Mouse (Mus musculus) hindbrain, embryonic 16.5 days (tissue): Measurements from ENCODE around the gene Isoc2b. TPM values are rescaled to one million over a fixed set of nuclear protein-coding genes. Genes with fewer than 3 reads are reported as not detected.
"Not testable (repeated sequence)": the region's sequence is repeated elsewhere in the genome, so short reads cannot be mapped to it uniquely, and the experiment has no call there.

Experiments
- ATAC-seq: fragments of 200-750 bp; cut with Nextera tagmentation; 2 replicates; pipeline ENCODE4 v1.8.0; 2017; ENCODE audit warnings: moderate TSS enrichment, moderate library complexity
- H3K27ac ChIP-seq: fragments of 300-500 bp; sonication (generic); 2 replicates; pipeline ENCODE4 v1.5.1; 2014; ENCODE audit warnings: low read depth, mild to moderate bottlenecking, control low read depth, low read length, moderate library complexity
- H3K27me3 ChIP-seq: fragments of 300-500 bp; sonication (generic); replicated peaks from 2 replicates; pipeline ENCODE4 v1.6.1; 2014; ENCODE audit warnings: low read length; ENCODE audit not compliant: control insufficient read depth, insufficient read depth
- H3K36me3 ChIP-seq: fragments of 300-500 bp; sonication (generic); 2 replicates; pipeline ENCODE4 v1.6.1; 2014; ENCODE audit warnings: mild to moderate bottlenecking, low read length, moderate library complexity, mixed read lengths; ENCODE audit not compliant: control insufficient read depth, insufficient read depth
- H3K4me1 ChIP-seq: fragments of 300-500 bp; sonication (generic); 2 replicates; pipeline ENCODE4 v1.6.1; 2014; ENCODE audit warnings: low read depth, low read length; ENCODE audit not compliant: control insufficient read depth, insufficient read depth
- H3K4me2 ChIP-seq: fragments of 300-500 bp; sonication (generic); 2 replicates; pipeline ENCODE4 v1.6.1; 2014; ENCODE audit warnings: mild to moderate bottlenecking, low read length, control low read depth, moderate library complexity
- H3K4me3 ChIP-seq: fragments of 300-500 bp; sonication (generic); 2 replicates; pipeline ENCODE4 v1.5.1; 2014; ENCODE audit warnings: mild to moderate bottlenecking, low read length, control low read depth, moderate library complexity
- H3K9ac ChIP-seq: fragments of 300-500 bp; sonication (generic); 2 replicates; pipeline ENCODE4 v1.6.1; 2014; ENCODE audit warnings: low read depth, mild to moderate bottlenecking, control low read depth, low read length, moderate library complexity
- H3K9me3 ChIP-seq: fragments of 300-500 bp; sonication (generic); 2 replicates; pipeline ENCODE4 v1.6.1; 2014; ENCODE audit warnings: mild to moderate bottlenecking, low read length, moderate library complexity; ENCODE audit not compliant: control insufficient read depth
- WGBS: fragments of 180-500 bp; shearing (Covaris S2); extraction: QIAGEN DNeasy Blood & Tissue Kit; methylation state at CpG from one replicate; pipeline ENCODE4 v1.1.7; 2014; 5-methylcytosine and 5-hydroxymethylcytosine counted together
- polyA plus RNA-seq: library from polyadenylated mRNA; unstranded; fragments of >200 nt; fragmentation: Nextera tagmentation; extraction: Ambion mirVana; gene quantifications from 2 replicates; pipeline ENCODE4 v1.2.1, GENCODE M21; 2015

Gene Isoc2b
- polyA plus RNA-seq, 1 experiment from 2014 or later = 4.6 TPM

DNA sequence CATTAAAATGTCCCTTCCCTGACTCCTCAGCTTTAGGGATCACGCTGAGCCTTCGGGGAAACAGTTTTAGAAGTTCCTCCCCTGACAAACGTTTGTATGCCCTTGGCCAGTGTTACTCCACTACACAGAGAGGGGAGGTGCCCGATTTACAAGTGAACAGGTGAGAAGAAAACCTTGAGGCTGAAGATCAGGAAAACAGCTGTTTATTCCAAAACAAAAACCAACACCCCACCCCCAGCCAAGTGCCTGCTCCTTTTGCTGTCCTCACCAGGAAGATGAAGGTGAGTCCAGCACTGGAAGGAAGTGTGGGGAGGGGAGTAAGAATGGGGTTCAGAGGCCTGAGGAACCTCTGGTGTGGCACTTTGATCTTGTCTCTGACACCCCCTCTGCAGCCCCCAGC, 44.7 kb downstream of the Isoc2b start:
- no peak overlapping the region for H3K27ac ChIP-seq
- H3K9ac ChIP-seq = no peak overlapping the region
- H3K27me3 ChIP-seq = no peaks in the 10 kb centered on the region
- no peaks in the 10 kb centered on the region for H3K9me3 ChIP-seq
- WGBS = 55% methylated on average over 4 of the region's 4 CpGs
- H3K4me2 ChIP-seq = no peak overlapping the region
- H3K4me1 ChIP-seq = no peaks in the 10 kb centered on the region
- no peak for ATAC-seq
- no peak overlapping the region for H3K4me3 ChIP-seq
- peaks cover 12% of the 10 kb centered on the region; the same call in 1 of the 2 replicates for H3K36me3 ChIP-seq

DNA sequence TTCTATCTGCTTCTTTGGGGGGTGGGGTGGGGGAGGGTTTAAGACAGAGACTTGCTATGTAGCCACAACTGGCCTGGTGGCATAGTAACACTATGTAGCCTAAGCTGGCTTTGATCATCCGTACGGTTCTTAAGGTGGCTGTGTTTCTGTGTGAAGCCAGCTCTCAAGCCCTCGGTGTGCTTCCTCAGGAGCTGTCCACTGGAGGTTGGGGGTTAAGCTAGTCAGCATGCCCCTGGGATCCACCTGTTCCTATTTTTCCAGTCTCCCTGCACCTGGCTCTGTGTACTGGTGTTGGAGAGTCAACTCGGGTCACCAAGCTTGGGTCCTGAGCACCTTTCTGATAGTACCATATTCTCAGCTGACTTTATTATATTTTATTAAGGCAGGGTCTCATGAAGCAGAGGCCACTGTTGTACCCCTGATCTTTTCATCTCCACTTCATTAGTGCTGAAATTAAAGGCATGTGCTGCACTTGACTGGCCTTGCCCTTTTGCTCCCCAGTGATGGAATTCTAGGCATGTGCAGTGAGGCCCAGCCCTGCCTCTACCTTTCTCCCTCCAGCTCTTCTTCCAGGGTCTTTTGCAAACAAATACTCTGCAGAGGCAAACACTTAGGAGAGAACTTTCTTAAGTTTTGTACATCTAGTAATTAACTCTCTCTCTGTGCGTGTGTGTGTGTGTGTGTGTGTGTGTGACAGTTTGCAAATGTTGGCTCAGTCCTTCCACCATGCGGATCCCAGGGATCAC, 47.7 kb downstream of the Isoc2b start:
- 75% methylated on average over 6 of the region's 6 CpGs for WGBS
- H3K4me1 ChIP-seq = no peaks in the 10 kb centered on the region
- H3K9ac ChIP-seq = no peak overlapping the region
- no peaks in the 10 kb centered on the region for H3K36me3 ChIP-seq
- H3K4me3 ChIP-seq = no peak overlapping the region
- H3K27ac ChIP-seq = no peak overlapping the region
- no peaks in the 10 kb centered on the region for H3K9me3 ChIP-seq
- no peak for ATAC-seq
- no peak overlapping the region for H3K4me2 ChIP-seq
- H3K27me3 ChIP-seq = no peaks in the 10 kb centered on the region

DNA sequence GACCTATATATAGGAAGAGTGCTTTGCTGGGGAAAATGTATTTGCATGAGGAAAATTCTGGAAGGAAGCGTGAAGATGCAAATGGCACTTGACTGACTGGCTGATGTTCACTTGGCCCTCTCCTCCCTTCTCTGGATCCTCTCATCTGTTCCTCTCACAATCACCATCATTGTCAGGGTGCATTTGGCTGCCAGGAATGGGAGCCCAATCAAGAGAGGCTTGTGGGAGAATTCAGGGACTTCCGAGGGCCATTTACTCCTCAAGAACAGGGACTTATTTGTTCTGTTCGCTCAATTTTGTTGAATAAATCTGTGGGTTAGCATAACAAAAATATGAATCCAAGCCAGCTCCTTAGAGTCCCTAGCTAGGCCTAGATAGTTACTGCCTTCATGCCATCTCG, 48.4 kb downstream of the Isoc2b start:
- Histone ChIP-seq H3K36me3 (no peaks in the 10 kb centered on the region), H3K27me3 (no peaks in the 10 kb centered on the region), H3K4me1 (no peaks in the 10 kb centered on the region), H3K4me2 (no peak overlapping the region), H3K4me3 (no peak overlapping the region), H3K9ac (no peak overlapping the region), H3K9me3 (no peaks in the 10 kb centered on the region), H3K27ac (no peak overlapping the region)
- ATAC-seq = no peak
- WGBS = 75% methylated on average over 4 of the region's 4 CpGs

DNA sequence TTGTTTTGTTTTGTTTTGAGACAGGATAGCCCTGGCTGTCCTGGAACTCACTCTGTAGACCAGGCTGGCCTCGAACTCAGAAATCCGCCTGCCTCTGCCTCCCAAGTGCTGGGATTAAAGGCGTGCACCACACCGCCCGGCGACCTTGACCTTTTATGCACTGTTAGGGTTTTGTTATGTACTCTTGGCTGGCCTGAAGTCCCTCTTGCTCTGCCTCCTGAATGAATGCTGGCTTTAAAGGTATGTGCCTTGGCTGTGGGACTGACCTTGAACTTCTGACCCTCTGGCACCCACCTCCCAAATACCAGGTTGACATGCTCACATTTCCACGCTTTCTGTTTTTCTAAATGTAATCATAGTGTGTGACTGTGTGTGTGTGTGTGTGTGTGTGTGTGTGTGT, 49.1 kb downstream of the Isoc2b start:
- not testable (repeated sequence) for H3K4me1 ChIP-seq, H3K9ac ChIP-seq, H3K9me3 ChIP-seq, H3K36me3 ChIP-seq, H3K4me2 ChIP-seq, H3K4me3 ChIP-seq, ATAC-seq, H3K27me3 ChIP-seq, H3K27ac ChIP-seq
- 90% methylated on average over 7 of the region's 7 CpGs for WGBS

DNA sequence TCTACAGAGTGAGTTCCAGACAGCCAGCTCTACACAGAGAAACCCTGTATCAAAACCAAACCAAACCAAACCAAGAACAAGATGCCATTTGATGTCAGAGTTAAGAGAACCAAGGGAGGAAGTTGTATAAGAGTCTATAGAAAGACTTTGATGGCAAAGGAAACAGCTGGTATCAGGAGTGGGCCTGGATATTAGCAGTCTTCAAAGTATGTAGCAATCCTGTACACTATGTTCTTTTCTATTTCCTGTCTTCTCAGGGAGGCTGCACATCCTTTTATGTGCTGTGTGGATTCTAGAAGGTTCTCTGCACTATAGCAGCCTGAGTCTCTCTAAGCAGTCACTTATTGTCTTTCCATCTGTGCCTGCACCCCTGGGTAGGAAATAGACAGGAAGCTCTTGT, 53.5 kb downstream of the Isoc2b start:
- no peaks in the 10 kb centered on the region for H3K9me3 ChIP-seq
- no peak overlapping the region for H3K27ac ChIP-seq
- H3K4me1 ChIP-seq = peaks cover 5% of the 10 kb centered on the region
- no peak for ATAC-seq
- no peaks in the 10 kb centered on the region for H3K27me3 ChIP-seq
- no peak overlapping the region for H3K9ac ChIP-seq
- no peak overlapping the region for H3K4me2 ChIP-seq
- H3K36me3 ChIP-seq = no peaks in the 10 kb centered on the region
- H3K4me3 ChIP-seq = no peak overlapping the region

DNA sequence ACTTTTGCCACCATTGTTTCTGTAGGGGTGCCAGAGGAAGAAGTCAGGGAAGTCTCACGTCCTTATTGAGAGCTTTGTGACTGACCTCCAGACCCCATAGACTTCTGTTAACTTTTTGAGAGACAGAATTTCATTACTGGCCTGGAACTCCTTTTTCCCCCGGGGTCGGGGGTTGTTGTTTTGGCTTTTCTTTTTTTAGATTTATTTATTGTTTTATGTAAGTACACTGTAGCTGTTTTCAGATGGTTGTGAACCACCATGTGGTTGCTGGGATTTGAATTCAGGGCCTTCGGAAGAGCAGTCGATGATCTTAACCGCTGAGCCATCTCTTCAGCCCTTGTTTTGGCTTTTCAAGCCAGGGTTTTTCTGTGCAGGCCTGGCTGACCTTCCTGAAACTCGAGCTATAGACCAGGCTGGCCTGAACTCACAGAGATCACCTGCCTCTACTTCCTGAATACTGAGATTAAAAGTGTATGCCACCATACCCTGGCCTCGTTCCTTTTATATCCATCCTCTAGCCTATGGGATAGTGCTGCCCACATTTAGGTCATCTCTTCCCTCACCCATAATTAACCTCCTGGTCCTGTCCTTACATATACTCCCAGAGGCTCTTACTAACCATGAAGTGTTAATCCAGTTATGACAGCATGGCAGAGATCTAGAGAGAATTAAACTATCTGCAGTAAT, 56.8 kb downstream of the Isoc2b start:
- peak overlapping the region; percentile 64 for H3K9ac ChIP-seq
- ATAC-seq = no peak
- H3K9me3 ChIP-seq = no peaks in the 10 kb centered on the region
- peaks cover 11% of the 10 kb centered on the region for H3K36me3 ChIP-seq
- peak overlapping the region; percentile 95 for H3K4me3 ChIP-seq
- WGBS = 29% methylated on average over 8 of the region's 8 CpGs
- H3K27ac ChIP-seq = peak overlapping the region; percentile 83
- H3K4me2 ChIP-seq = peak overlapping the region; percentile 85
- peaks cover 22% of the 10 kb centered on the region for H3K4me1 ChIP-seq
- H3K27me3 ChIP-seq = no peaks in the 10 kb centered on the region

DNA sequence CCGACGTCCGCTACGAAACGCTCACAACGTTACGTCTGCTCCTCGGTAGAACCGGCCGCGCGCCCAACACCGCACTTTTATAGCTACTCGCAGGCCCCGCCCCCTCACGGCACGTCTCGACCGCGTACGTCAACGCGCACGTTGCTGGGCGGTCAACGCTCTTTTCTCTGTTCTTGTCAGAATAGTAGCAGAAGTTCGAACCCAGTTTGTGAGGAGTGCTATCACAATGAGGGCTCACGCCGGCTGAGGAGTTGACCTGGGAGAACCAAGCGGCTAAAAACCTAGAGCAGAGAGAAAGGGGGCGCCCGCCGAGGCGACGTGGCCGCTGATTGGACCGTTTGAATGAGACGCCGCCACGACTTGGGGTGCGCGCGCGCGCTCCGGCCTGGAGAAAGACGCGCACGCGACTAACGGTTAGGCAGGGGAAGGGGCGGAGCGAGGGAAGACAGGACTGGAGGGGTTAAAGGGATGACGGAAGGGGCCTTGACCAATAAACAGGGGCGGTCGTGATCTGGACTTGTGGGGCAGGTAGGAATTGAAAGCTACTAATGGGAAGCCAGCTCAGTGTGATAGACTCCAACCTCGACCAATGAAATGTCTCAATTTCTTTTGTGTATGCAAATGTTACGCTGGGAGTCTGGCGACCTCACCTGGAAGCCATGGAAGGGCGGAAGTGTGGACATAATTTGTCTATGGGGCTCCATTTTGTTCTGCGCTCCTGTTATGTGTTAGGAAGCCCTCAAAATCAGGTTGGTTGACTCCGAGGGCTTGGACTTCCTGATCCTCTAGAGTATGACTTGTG, 57.6 kb downstream of the Isoc2b start, which contains the start of gene Ube2s:
TSS of gene Ube2s (minus strand) at position 288 of the 802 bp plus-strand sequence.
- peak within 1 kb of the TSS; percentile 85 for H3K4me2 ChIP-seq
- H3K9ac ChIP-seq = peak within 1 kb of the TSS; percentile 91
- H3K4me3 ChIP-seq = peak within 1 kb of the TSS; percentile 95
- no peaks in the 10 kb centered on the region for H3K9me3 ChIP-seq
- H3K4me1 ChIP-seq = peaks cover 22% of the 10 kb centered on the region
- H3K27ac ChIP-seq = peak within 1 kb of the TSS; percentile 98
- peaks cover 15% of the 10 kb centered on the region for H3K36me3 ChIP-seq
- under 1% methylated on average over 62 of the region's 62 CpGs for WGBS
- ATAC-seq = peak; percentile 99
- H3K27me3 ChIP-seq = no peaks in the 10 kb centered on the region

DNA sequence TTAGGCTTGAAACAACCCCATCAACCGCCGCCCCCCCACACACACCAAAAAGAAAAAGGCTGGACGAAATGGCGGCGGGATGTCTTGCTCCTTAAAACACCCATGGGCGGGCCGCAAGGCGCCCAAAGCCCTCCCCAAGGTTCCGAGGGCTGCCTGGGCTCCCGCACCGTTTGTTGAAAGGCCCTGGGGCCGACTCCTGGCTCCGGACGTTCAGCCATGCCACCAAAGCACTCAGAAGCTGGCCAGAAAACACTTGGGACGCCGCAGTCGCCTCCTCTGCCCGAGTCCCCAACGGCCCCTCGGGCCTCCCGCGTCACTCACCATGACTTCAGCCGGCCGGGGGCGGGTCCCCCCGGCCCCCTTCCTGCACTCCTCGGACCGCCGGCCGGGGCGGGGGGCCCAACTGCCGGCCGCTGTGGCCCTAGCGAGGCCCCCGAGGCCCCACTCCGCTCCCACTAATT, 58.2 kb downstream of the Isoc2b start:
- peak overlapping the region; percentile 98 for H3K27ac ChIP-seq
- H3K9me3 ChIP-seq = no peaks in the 10 kb centered on the region
- H3K36me3 ChIP-seq = peaks cover 21% of the 10 kb centered on the region
- under 1% methylated on average over 25 of the region's 36 CpGs for WGBS
- H3K4me1 ChIP-seq = peaks cover 22% of the 10 kb centered on the region
- peak overlapping the region; percentile 95 for H3K4me3 ChIP-seq
- no peaks in the 10 kb centered on the region for H3K27me3 ChIP-seq
- peak overlapping the region; percentile 85 for H3K4me2 ChIP-seq
- peak overlapping the region; percentile 91 for H3K9ac ChIP-seq
- no peak; the same call in 1 of the 2 replicates for ATAC-seq

DNA sequence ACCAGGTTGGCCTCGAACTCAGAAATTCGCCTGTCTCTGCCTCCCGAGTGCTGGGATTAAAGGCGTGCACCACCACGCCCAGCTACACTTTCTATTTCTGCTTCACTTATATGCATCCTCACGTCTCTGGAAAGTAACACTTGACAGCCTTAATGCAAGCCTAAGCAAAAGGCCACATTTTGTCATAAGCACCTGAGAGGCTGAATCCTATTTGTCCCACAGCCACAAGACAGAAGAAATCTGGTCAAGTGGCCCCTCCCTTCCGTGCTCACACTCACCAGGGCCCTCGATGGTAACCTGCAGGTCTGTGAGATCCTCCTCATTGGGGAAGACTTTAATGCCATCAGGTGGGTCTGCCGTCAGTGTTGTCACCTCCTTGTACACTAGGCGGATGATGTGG, 58.9 kb downstream of the Isoc2b start:
- ATAC-seq, H3K27me3 ChIP-seq, H3K9me3 ChIP-seq, H3K27ac ChIP-seq: not testable (repeated sequence)
- 45% methylated on average over 10 of the region's 10 CpGs for WGBS
- Histone ChIP-seq H3K4me2 (peak overlapping the region; percentile 85), H3K4me1 (peaks cover 22% of the 10 kb centered on the region), H3K4me3 (peak overlapping the region; percentile 95), H3K9ac (peak overlapping the region; percentile 91), H3K36me3 (peaks cover 27% of the 10 kb centered on the region)
